Mouse (Mus musculus) layer of hippocampus, adult 9-11 months (tissue): ENCODE results near the gene Jak1.

Source experiments
- DNase-seq: peaks from one replicate; pipeline ENCODE4 v3.0.0; 2022

The Jak1 gene

DNA sequence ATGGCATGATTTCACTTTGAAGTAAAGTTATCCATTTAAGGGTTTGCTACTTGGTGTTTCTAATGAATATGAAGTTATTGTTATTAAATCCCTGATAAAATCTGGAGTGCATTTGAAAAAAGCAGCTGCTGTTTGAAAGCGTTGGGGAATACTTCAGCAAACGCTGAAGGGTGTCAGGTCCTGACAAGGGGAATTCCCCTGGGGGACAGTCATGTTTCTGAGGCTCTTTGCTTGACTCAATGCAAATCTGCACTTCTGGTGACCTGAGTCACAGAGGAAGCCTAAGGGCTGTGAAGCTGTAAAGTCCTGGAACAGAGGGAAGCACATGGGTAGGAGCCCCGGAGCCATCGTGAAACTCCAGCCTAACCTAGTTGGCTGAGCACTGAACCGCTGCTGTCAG is 123.3 kb downstream of the Jak1 start:
- no peak for DNase-seq

DNA sequence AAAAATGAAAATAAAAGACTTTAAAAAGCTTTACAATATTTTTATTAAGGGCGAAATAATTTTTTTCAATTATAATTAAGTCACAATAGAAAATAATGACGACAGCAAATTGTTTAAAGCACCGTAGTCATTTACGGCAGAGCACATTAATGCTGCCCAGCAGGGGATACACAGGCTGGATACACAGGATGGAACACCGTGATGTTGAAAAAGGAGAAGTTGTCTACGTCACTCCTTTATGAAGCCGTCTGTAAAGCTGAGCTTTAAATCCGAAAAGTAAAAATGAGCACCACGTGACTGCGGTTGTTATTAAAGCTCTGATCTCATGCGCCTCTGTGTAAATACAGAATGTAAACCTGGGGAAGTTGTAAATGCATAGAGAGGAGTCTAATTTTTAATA is 127.1 kb downstream of the Jak1 start:
- DNase-seq, result no peak

DNA sequence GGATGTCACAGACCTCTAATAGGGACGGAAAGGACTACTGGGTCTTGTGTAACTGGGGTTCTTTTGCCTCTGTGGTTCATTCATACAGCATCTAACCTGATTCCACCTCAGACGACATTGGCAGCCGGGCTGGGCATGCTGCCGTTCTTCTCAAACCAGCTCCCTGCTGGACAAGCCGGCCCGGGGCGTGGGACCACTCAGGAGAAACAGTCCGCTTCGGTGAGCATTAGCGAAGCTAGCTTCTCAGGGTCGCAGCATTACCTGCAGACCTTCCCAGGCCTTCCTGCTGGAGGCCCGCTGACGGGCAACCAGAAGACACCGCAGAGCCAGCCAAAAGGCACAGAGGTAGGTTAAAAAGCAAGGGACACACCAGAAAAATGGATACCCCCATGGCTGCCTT is 129.2 kb downstream of the Jak1 start:
- no peak for DNase-seq

DNA sequence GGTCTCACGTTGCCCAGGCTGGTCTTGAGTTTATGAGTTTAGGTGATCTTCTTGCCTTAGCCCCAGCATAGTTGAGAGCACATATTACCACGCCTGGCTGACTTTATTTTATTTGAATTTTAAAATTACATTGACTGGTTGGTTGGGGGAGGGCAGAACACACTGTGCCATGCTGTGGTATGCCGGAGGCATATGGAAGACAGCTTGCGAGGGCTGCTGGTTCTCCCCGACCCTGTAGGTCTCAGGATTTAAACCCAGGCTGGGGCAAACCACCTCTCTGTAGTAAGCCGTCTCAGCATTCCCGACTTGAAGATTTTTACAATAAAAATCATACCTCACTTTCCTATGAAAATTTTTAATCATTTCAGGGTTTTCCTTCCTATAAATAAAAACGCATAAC is 130.1 kb downstream of the Jak1 start:
- DNase-seq, result no peak

DNA sequence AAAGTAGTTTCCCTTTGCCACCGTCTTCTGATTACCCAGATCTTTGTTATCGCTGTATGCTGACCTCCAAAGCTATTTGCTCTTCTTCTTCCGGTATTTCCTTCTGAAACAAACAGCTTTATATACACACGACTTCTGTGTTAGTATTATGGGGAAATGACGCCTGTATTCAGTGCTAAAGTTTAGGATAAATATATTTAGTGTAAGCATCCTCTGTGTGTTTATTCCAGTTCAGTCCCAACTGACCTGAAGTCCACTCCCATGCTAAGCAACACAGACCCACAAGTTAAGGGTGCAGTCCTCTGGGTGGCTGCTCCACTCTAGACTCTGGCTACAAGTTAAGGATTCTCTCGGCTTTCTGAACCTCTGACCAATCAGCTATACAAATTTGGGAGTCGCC is 144.1 kb downstream of the Jak1 start:
- no peak for DNase-seq

DNA sequence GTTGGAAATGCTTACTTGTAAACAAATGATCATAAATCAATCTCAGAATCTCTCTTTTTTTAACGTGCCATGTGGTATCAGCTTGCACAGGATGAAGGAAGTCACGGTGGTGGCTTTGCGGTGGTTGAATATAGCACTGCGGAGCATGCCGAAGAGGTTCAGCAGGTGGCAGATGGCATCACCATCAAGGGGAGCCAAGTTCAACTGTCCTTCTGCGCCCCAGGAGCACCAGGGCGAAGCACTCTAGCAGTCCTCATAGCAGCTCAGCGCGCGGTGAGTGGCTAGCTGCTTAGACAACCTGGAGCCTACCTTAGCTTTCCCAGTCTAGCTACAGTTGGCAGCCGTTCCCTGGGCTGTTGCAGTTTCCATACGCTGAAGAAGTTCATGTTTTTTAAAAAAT is 158.0 kb downstream of the Jak1 start:
- no peak for DNase-seq
